Mouse (Mus musculus) hindbrain, embryonic 11.5 days (tissue): ENCODE measurements around the gene 1700013F07Rik. TPM values are rescaled to one million over a fixed set of nuclear protein-coding genes. Genes with fewer than 3 reads are reported as not detected.

Experiments used
- ATAC-seq: fragments of 200-750 bp; cut with Nextera tagmentation; 2 replicates; pipeline ENCODE4 v1.8.0; 2017; ENCODE audit warnings: mild to moderate bottlenecking, moderate TSS enrichment, moderate library complexity; ENCODE audit not compliant: low FRiP score
- DNase-seq: peaks from one replicate; pipeline ENCODE4 v3.0.0-alpha.2; 2015; ENCODE audit warnings: low spot score
- H3K27ac ChIP-seq: fragments of 300-500 bp; sonication (generic); 2 replicates; pipeline ENCODE4 v1.5.1; 2014; ENCODE audit warnings: mild to moderate bottlenecking, low read depth, low read length
- H3K27me3 ChIP-seq: fragments of 300-500 bp; sonication (generic); 2 replicates; pipeline ENCODE4 v1.6.1; 2014; ENCODE audit warnings: mild to moderate bottlenecking, low read length, moderate library complexity, mixed read lengths; ENCODE audit not compliant: control insufficient read depth, insufficient read depth
- H3K36me3 ChIP-seq: fragments of 300-500 bp; sonication (generic); 2 replicates; pipeline ENCODE4 v1.6.1; 2014; ENCODE audit warnings: mild to moderate bottlenecking, low read length, moderate library complexity, mixed read lengths; ENCODE audit not compliant: control insufficient read depth, insufficient read depth
- H3K4me1 ChIP-seq: fragments of 300-500 bp; sonication (generic); replicated peaks from 2 replicates; pipeline ENCODE4 v1.6.1; 2014; ENCODE audit warnings: low read length, mixed read lengths; ENCODE audit not compliant: control insufficient read depth, insufficient read depth
- H3K4me2 ChIP-seq: fragments of 300-500 bp; sonication (generic); replicated peaks from 2 replicates; pipeline ENCODE4 v1.6.1; 2014; ENCODE audit warnings: mild to moderate bottlenecking, low read depth, low read length
- H3K4me3 ChIP-seq: fragments of 300-500 bp; sonication (generic); 2 replicates; pipeline ENCODE4 v1.5.1; 2014; ENCODE audit warnings: low read depth, low read length
- H3K9ac ChIP-seq: fragments of 300-500 bp; sonication (generic); 2 replicates; pipeline ENCODE4 v1.6.1; 2014; ENCODE audit warnings: low read depth, low read length
- H3K9me3 ChIP-seq: fragments of 300-500 bp; sonication (generic); 2 replicates; pipeline ENCODE4 v1.6.1; 2016; ENCODE audit warnings: low read length; ENCODE audit not compliant: control insufficient read depth
- WGBS: fragments of 180-500 bp; shearing (Covaris S2); extraction: QIAGEN DNeasy Blood & Tissue Kit; methylation state at CpG from one replicate; pipeline ENCODE4 v1.1.7; 2014; 5-methylcytosine and 5-hydroxymethylcytosine counted together
- polyA plus RNA-seq: library from polyadenylated mRNA; unstranded; fragments of >200 nt; fragmentation: Nextera tagmentation; extraction: Ambion mirVana; gene quantifications from 2 replicates; pipeline ENCODE4 v1.2.1, GENCODE M21; 2014

1700013F07Rik gene
- polyA plus RNA-seq, 1 experiment from 2014 or later = 0.68 TPM

- 89% methylated on average over 4 of the region's 4 CpGs for WGBS
- Histone ChIP-seq H3K4me2 (no peak overlapping the region), H3K27ac (no peak overlapping the region), H3K9ac (no peak overlapping the region), H3K9me3 (no peaks in the 10 kb centered on the region), H3K36me3 (no peaks in the 10 kb centered on the region), H3K4me3 (no peak overlapping the region), H3K4me1 (no peaks in the 10 kb centered on the region), H3K27me3 (no peaks in the 10 kb centered on the region)
- ATAC-seq (no peak), DNase-seq (no peak)
Measured at GRCm38 (mm10) chr3:108584580-108584979, 50.6 kb downstream of the 1700013F07Rik start.

GRCm38 (mm10) chr3:108588446-108588845 lies 54.5 kb downstream of the 1700013F07Rik start:
- no peak for ATAC-seq
- no peaks in the 10 kb centered on the region for H3K9me3 ChIP-seq
- no peak overlapping the region for H3K4me2 ChIP-seq
- H3K27me3 ChIP-seq = no peaks in the 10 kb centered on the region
- H3K36me3 ChIP-seq = no peaks in the 10 kb centered on the region
- WGBS = 33% methylated on average over 2 of the region's 2 CpGs
- H3K9ac ChIP-seq = no peak overlapping the region
- no peak overlapping the region for H3K4me3 ChIP-seq
- no peaks in the 10 kb centered on the region for H3K4me1 ChIP-seq
- no peak for DNase-seq
- H3K27ac ChIP-seq = no peak overlapping the region

- ATAC-seq (peak; percentile 99), DNase-seq (peak; percentile 97)
- H3K4me1 ChIP-seq = no peaks in the 10 kb centered on the region
- peak within 1 kb of the TSS; percentile 79 for H3K4me2 ChIP-seq
- no peaks in the 10 kb centered on the region for H3K36me3 ChIP-seq
- no peaks in the 10 kb centered on the region for H3K27me3 ChIP-seq
- H3K9ac ChIP-seq = peak within 1 kb of the TSS; percentile 90
- peak within 1 kb of the TSS; percentile 96 for H3K4me3 ChIP-seq
- H3K9me3 ChIP-seq = no peaks in the 10 kb centered on the region
- WGBS = 7% methylated on average over 42 of the region's 44 CpGs
- peak within 1 kb of the TSS; percentile 91 for H3K27ac ChIP-seq
Measured at GRCm38 (mm10) chr3:108590786-108591529, 57.0 kb downstream of the 1700013F07Rik start, which contains the start of gene Wdr47. Gene Wdr47 (plus strand): TSS chr3:108591279.

GRCm38 (mm10) chr3:108591530-108592522 lies 57.9 kb downstream of the 1700013F07Rik start:
- Histone ChIP-seq H3K4me1 (no peaks in the 10 kb centered on the region), H3K9ac (peak overlapping the region; percentile 90), H3K27ac (peak overlapping the region; percentile 91), H3K27me3 (no peaks in the 10 kb centered on the region), H3K36me3 (no peaks in the 10 kb centered on the region), H3K4me3 (peak overlapping the region; percentile 96), H3K4me2 (peak overlapping the region; percentile 79), H3K9me3 (no peaks in the 10 kb centered on the region)
- WGBS = under 1% methylated on average over 61 of the region's 61 CpGs
- ATAC-seq (peak; percentile 88), DNase-seq (no peak)

Other genes starting within 250 kb of the 1700013F07Rik start
- gene Mybphl, start 169.2 kb upstream of the 1700013F07Rik start, polyA plus RNA-seq = not detected in 2 replicates
- 48.7 and 53.5 TPM in 2 replicates for gene Psrc1, start 150.3 kb upstream of the 1700013F07Rik start, polyA plus RNA-seq
- 76.7 and 101 TPM in 2 replicates for gene Celsr2, start 118.6 kb upstream of the 1700013F07Rik start, polyA plus RNA-seq
- gene Sars, start 88.9 kb upstream of the 1700013F07Rik start, polyA plus RNA-seq = 181 and 206 TPM in 2 replicates
- 3.0 and 3.5 TPM in 2 replicates for gene 5330417C22Rik, start 2.4 kb downstream of the 1700013F07Rik start, polyA plus RNA-seq
- gene Tmem167b, start 28.3 kb downstream of the 1700013F07Rik start, polyA plus RNA-seq = 54.0 and 57.4 TPM in 2 replicates
- 84.8 and 88.2 TPM in 2 replicates for gene Taf13, start 37.5 kb downstream of the 1700013F07Rik start, polyA plus RNA-seq
- gene Wdr47, start 57.1 kb downstream of the 1700013F07Rik start, polyA plus RNA-seq = 50.4 and 55.2 TPM in 2 replicates
- 64.5 and 66.7 TPM in 2 replicates for gene Clcc1, start 119.8 kb downstream of the 1700013F07Rik start, polyA plus RNA-seq
- 95.3 and 104 TPM in 2 replicates for gene Gpsm2, start 188.2 kb downstream of the 1700013F07Rik start, polyA plus RNA-seq
- 0.11 TPM in 1 of 2 replicates, not detected in the other for gene Aknad1, start 205.5 kb downstream of the 1700013F07Rik start, polyA plus RNA-seq